Mouse (Mus musculus) urinary bladder, postnatal 4 days (tissue): ENCODE results near the gene Wipf3.

Source experiments
- DNase-seq, 2 experiments: peaks; one replicate each; pipeline ENCODE4 v3.0.0; 2021 to 2022; ENCODE audit warnings: low spot score in 2 of 2

Gene Wipf3

DNA sequence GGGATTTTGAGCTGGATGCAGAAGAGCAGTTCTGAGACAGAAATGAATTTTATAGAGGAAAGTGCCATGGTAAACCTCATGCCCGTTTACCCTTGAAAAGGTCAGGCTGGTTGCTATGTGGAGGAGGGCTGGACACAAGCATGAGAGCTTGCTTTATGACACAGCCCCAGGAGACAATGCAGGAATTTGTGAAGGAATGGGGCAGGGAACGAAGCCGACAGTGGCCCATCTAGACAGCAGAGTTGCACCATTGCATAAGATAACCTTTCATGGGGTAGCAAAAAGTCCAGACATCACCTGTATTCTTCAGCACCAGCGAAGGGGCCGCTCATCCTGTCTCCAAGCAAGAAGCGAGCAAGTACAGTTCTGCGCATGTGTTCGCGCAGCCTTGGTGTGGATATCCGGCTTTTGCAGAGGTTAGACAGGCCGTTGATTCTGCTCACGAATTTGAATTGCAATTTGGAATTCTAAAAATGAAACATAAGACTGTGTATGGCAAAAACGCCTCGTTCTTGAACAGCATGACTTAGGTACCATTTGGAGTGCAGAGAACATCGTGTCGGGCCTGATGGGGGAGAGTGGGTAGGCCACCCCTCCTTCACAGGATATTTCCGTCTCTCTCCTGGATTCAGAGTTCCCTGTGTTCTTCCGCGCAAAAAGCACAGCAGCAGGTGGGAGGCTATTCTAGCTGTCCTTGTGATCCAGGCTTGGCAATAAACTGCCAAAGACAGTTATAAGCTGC is 46.7 kb downstream of the Wipf3 start:
- no peak for DNase-seq

DNA sequence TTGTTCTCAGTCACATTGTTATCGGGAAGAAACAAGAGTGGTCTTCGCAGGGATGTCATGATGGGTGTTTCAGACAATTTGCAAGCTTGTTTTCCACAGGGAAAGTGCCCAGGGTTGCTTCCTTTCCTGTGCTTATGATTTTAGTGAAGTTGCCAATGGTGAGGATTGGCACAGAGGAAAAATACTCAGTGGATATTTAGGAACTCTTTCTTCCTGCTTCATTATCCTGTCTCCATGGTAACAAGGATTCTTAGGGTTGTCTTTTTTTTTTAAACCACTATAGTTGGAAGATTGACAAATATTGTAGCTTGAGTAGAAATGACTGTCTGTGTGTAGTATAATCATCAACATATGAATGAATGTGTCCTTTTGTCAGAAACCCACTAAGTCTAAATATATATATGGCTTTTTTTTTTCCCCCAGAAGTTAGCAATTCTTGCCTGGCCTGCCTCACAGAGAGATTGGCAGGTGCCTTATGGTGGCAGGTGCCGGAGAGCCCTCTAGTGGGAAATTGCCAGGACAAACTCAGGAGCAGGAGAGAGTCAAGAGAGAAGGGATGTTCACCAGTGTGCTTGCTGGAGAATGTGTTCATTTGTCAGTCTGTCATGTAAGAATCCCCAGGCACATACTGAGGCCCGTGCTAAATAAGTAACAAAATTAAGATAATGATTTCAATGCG is 49.4 kb downstream of the Wipf3 start:
- no peak for DNase-seq

DNA sequence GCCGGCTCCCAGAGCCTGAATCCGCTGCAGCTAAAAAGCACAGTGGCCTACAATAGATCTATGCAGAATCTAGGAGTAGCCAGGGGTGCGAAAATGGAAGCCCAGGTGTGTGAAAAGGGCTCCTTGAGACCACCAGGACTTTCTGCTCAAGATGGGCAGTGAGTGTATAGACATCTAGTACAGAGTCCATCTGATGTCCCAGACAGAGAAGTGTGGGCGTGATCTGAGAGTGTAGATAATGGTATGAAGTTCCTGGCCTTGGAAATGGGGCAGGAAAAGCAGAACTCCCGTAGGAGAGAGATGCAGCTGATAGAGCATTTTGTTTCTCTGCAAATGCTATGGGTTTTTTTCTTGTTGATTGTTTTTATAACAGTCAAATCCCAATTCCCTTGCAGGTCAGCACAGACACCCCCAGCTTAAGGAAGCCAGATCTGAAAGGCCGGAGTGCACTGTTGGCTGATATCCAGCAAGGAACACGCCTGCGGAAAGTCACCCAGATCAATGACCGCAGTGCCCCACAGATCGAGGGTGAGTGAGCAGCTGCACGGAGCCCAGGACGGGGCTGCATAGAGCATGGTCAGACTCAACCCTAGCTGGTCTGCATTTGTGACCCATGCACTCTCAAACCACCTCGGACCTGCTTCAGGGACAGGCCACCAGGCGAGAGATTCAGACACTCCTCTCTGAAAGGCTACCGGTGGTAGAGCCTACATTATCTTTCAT is 52.1 kb downstream of the Wipf3 start:
- DNase-seq = no peak

DNA sequence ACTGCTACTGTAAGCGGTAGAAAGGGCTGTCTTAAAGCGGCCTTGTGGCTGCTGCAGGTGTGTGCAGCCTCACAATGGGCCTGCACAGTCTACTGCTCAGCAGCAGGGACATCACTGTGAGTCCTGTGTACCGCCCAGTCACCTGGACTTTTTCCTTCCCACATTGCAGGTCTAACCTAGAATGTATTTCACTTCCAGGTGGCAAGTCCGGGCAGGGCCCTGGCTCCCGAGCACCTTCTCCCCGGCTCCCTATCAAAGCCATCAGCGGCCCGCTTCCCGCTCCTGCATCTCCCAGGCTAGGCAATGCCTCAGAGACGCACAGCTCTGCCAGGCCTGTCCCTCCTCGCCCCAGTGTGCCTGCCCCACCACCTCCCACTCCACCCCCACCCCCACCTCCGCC is 55.6 kb downstream of the Wipf3 start:
- DNase-seq = no peak

DNA sequence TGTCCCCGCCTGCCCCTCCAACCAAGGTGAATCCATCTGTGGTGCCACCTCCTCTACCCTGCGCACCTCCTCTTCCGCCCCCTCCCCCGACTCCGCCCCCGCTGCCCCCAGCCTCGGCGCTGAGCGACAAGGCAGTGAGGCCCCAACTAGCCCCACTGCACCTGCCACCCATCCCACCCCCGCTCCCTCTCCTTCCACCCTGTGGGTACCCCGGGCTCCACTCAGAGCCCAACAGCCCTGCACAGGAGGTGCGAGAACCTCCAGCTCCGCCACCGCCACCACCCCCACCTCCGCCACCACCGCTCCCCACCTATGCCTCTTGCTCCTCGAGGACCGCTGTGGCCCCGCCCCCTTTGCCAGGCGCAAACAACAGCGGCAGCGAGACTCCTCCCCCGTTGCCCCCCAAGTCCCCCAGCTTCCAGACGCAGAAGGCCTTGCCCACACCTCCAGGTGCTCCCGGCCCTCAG is 56.1 kb downstream of the Wipf3 start:
- no peak for DNase-seq

DNA sequence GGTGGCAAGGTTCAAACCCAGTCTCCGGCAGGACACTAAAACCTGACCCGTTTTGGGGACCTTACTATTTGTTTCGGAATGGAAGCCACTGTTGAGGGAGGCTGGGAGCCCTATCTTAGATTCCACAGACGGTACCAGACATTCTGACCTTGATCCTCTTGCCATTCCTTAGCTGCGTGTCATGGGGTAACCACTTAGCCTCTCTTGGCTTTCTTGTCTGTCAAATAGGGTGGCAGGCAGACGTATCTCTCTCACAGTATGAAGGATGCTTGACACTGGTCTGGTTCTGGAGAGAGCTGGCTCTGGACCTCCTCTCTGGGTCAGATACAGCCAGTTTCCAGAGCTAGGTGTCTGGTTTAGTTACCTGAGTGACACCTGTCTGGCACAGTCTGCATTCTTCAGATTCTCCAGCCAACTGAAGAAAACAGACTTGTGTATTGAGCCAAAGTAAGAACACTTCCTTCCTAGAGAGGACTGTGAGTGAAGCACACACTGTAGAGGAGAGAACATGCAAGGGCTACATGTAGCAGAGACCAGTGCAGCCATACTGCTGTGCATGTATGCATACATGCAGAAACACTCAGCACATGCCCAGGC is 56.7 kb downstream of the Wipf3 start:
- DNase-seq = no peak

DNA sequence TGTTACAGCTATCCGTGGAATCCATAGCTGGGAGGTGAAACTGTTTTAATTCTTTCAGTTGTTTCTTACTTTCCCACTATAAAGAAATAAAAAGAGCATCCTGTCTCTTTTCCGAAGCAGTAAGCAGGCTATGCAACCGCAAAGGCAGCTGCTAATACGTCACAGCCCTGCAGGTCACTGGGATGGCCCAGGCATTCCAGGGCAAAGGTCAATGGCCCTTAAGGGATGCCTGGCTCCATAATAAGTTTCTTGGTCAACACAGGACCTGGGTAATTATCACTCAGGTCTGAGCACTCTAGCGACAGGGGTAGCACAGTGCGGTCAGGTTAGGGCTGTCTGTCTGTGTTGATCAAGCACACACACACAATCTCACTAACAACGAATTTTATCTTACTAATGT is 61.7 kb downstream of the Wipf3 start:
- DNase-seq = no peak

DNA sequence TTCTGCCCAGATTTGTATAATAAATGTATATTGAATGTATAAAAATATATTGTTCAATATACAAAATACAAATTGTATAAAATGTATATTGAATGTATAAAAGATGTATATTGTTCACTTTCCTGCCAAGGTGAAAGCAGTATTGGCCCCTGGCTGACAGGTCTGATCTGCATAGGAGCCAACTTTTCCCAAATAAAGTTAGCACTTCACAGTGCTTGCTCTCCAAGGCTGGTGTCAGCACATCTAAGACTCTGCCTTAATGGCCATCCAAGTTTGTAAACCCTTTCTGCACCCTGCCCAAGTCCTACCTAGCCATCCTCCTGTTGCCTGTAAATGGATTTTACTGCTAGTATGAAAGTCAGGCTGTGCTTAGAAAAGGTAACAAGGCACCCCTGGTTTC is 64.7 kb downstream of the Wipf3 start:
- no peak for DNase-seq

DNA sequence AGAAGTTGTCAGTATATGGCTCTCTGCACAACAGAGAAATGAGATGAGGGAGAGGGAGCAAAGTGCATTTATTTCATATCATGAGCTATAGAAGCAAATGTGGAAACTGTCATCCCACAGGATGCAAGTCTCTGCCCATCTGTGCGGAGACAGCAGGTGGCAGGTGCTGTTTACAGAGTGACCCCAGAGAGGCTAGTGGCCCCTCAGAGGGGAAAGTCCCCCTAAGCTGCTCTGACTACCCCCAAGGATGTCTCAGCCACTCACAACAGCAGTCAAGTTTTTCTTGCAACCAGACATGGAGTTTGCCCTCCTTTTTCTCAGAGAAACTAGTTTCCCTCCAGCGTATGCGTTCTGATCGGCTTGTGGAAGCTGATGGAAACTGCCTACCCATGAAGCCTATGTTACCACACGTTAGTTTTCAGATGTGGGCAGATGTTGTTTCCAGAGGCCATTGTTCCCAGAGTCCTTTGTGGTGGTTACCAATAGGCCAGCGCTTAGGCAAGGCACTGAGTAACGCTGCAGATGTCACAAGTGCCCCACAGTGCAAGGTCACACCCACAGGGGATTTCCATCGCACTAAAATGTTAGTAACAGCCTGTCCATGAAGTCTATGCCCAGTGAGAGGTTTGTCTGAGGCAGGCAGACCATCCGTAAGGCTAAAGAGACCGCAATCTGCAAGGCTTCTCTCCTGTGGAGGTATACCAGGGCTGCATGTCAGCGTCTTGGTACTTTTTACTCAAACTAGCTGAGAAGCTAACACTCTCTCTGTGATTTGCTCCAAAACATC is 65.4 kb downstream of the Wipf3 start:
- no peak for DNase-seq

DNA sequence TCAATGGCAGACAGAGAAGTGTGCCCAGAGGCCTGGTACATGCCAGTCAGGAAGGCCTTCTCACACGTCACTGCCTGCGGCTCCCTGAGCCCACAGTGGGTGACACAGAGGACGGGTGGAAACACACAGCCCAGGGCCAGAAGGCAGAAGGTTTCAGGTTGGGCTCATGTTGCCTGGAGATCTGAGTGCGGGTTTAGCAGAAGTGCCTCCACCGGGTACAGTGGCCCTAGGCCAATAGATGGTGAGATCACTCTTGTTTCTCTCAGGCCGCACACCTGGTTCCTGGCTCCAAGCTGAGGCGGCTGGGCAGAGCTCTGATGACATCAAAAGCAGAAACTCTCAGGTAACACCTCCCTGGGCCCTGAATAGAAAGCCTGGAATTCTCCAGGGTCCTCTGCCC is 66.8 kb downstream of the Wipf3 start:
- no peak for DNase-seq

DNA sequence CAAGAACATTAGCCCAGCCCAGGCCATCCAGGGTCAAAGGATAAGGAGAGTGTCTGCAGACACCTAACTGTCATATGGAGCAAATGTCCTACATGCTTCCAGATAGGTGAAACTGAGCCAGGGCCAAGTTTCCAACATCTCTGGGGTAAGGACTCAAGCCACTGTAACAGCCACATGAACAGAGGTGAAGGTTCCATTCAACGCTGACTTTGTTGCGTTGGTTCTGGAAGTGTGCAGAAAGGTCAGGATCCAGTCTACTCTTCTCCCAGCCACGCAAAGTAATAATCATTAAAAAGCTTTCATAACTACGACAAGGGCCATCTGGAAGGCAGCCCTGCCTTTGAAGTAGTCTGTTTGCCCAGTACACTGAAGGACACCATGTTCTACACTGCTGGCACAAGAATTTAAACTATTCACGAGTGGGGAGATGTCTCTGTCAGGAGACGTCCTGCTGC is 73.3 kb downstream of the Wipf3 start:
- no peak for DNase-seq

DNA sequence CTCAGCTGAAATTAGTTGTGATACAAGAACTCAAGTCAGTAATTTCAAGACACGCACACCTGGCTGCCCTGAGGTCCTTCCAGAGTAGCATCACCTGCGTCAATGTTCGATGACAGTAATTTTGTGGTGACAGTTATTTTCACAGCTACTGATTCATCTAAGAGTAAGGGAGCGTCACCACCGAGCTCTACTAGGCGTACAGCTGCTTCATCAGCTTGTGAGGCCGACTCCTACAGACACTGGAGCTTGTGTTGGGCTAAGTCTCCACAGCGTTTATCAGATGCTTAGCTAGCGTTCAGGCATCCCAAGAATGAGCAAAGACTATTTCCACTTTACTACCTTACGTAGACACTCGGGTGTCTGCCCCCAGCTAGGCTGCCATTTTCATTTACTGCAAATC is 76.9 kb downstream of the Wipf3 start:
- no peak for DNase-seq

DNA sequence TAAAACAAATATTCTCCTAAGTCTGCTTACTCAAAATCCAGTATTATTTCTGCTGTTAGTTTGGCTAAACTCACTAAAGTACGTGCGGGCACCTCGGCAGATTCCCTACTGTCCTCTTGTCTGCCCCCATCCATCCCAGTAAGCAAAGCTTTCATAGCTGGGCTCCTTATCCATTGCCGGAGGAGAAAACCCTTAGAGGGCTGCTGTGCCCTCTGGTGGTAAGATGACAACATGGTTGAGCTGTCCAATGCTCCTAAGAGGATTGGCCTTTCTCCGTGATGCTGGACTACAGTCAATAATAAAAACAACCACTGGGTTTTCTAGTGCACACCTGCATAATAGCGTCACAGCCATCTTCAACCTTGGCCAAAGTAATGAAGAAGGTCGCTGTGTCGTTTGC is 77.6 kb downstream of the Wipf3 start:
- DNase-seq = no peak

DNA sequence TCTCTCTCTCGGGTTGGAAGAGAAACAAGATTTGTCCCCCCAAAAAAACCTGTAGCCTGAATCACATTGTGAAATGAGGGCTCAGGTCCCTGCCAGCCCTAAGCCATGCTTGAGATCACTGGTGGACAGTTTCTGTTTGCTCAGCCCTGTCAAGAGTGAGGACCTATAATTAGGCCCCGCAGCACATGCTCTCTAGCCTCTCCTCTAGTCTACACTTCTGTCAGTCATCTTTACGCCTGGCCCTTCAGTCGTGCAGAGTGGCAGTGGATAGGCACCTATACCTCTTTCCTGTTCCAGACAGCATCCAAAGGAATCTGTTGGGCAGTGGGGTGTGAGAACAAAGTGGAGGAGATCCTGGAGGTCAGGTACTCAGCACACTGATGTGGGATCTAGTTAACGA is 78.4 kb downstream of the Wipf3 start:
- no peak for DNase-seq

DNA sequence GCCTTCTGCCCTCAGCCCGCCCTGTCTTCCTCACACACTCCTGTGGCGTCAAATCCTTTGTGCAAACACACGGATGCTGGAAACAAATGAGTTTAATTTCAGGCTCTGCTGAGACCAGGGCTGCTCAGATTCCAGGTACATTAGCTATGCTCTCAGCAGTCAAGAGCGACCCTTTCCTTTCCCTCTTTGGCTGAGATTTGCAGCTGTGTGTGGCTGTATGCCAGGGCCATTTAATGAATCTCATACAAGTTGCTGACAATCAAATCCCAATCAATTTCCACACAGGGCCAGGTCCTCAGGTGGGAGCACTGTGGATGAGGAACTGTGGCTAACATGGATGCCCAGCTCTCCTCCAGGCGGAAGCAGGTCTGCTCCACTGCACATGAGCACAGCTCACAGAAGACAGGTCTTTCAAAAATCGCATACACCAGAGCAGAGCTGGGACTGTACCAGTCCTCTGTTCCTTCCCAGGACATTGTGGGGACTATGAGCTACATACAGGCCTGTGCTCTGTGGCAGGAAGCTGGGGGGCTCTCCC is 78.9 kb downstream of the Wipf3 start:
- DNase-seq = no peak

DNA sequence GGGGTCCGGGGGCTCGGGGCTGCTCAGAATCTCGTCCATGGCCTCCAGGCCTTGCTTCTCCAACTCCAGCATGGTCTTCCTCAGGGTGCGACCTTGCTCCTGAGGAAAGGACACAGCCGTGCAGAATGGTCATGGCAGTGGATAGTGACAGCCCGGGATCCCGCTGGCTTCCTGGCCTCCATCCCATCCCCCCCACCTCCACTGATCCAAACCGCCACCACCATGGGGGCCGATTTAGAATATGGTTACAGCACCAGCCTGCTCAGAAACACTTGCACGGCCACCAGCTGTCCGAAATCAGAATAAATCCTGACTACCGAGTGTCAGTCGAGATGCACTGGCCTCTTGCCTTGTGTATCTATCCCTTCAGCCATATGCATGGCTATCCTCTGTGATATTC is 79.9 kb downstream of the Wipf3 start:
- no peak for DNase-seq

DNA sequence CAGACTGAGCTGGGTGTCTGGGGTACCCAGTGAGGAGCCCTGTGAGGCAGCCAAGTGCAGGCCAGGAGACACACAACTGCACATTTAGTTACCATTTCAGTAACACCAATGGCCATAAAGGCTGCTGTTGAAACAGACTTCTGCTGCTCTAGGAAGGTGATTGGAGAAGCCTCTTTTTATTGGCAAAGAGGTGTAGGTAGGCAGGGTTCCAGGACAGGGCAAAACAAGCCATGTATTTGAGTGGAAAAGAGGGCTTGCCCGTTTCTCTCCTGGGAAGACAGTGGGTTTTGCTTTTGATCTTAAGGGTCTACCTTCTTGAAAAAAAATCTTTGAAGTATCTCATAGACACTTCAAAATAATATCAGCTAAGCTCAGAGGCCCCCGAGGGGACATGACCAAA is 82.9 kb downstream of the Wipf3 start:
- DNase-seq = no peak

DNA sequence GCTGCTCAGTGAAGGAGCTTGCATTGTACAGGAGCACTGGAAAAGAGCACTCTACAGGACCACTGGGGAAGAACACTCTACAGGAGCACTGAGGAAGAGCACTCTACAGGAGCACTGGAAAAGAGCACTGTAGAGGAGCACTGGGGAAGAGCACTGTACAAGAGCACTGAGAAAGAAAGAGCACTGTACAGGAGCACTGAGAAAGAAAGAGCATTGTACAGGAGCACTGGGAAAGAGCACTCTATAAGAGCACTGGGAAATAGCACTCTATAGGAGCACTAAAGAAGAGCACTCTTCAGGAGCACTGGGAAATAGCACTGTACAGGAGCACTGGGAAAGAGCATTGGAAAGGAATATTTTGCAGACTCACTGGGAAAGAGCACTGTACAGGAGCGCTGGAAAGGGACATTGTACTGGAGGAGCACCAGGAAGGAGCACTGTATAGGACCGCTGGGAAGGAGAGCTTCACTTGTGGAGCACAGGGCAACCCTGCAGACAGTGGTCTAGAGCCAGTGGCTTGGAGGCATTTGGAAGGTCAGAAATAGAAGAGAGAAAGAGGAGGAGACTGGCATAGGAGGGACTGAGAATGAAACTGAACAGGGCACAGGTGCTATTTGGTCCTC is 87.2 kb downstream of the Wipf3 start:
- DNase-seq = no peak

DNA sequence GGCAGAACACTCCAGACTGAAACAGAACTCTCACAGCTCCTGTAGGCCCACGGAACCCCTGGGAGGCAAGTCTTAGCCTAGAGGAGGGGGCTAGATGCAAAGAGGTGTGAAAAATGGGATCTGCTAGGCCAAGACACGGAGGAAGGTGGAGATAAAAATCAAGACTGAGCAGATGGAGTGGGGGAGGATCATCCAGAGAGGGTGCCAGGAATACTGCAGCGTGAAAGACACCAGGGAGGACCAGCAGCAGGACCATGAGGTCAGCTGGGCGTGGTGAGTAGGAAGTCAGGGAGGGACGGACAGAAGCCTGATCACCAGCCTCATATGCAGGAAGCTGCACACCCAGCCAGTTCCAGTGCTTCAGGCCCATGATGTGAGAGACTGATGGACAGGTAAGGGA is 89.4 kb downstream of the Wipf3 start:
- DNase-seq = peak in 1 of 2 experiments; percentile 49

DNA sequence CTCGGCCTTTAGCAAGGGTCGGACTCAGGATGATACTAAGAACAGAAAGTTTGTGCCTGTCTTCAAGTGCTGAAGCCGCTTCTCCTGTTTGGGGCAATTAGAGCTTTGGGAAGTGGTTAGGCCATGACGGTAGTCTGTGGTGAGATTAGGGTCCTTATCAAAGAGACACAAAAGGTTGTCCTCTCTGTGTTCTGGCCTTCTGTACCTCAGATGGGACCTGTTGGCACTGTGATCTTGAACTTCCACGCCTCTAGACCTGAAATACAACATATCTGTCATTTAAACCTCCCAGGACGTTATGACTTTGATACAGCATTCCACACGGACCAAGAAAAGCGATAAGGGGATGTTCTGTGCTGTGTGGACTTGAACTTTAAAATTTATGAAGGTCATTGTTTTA is 99.3 kb downstream of the Wipf3 start:
- no peak for DNase-seq

DNA sequence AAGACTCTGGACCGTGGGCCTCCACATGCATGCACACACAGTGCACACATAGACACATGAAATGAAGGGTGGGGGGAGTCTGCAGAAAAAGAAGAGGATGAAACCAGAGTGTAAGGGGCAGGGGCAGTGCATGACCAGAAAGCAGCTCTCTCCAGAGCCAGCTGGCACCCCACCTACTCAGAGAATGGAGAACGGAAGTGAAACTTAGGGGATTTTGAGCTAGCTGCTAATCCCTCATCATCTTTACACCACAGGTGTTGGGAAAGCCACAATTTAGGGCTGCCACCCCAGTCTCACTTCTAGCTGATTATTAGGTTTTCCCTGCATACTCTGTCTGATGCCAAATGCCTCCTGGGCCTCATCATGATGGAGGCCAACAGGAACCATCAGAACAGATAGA is 100.8 kb downstream of the Wipf3 start:
- DNase-seq = no peak
